18 mouse cellular contexts compared by ENCODE assay signal in genomic region chr10:67183086-67183485, GRCm38 (mm10).
A peak's percentile ranks its signal among the peaks of the same experiment; 100 is the strongest.
DNase-seq lines count a peak whose midpoint lies in the region; ATAC-seq and TF ChIP-seq lines count a peak whose summit lies in the region.
"Had no signal": no experiment of that assay in that cellular context is flagged by ENCODE, and none has a peak within 500 bp of the region (broad histone marks: within the 10 kb centered on the region; RNA-seq: fewer than 3 reads in every experiment).

No protein-coding gene starts in this region.

- TF ChIP-seq RAD21 in MEL (IDR thresholded peaks at IDR 0.05; ENCODE audit: low read depth, low read length), result no peak

- H3K9ac ChIP-seq in hindbrain, embryonic 12.5 days, result no peak overlapping the region
- no peak overlapping the region; the same call in 1 of the 2 replicates for H3K9ac ChIP-seq in MEL (ENCODE audit: control insufficient read depth, low read depth, low read length, poor library complexity, severe bottlenecking)
- H3K9ac ChIP-seq in liver, embryonic 15.5 days, result no peak overlapping the region
- H3K9ac ChIP-seq: lung, embryonic 15.5 days; neural tube, embryonic 13.5 days had no signal

- no peak for DNase-seq in hindbrain, embryonic 10.5 days (ENCODE audit: low spot score)
- peak; percentile 84 for DNase-seq in MEL (ENCODE audit: low read depth, low spot score)
- peak; percentile 56 for DNase-seq in c-Kit-positive CD71-positive TER-119-positive erythroid progenitor cells, embryonic 14.5 days (ENCODE audit: low spot score)
- no peak for DNase-seq in adrenal gland, adult 18-20 months (ENCODE audit: low spot score in 2 of 2)
- DNase-seq: cerebellum, adult 18-20 months; heart, postnatal 14 days; kidney, adult 8-10 months; retina, postnatal 1 day had no signal

- peaks cover 17% of the 10 kb centered on the region for H3K4me1 ChIP-seq in hindbrain, embryonic 12.5 days
- H3K4me1 ChIP-seq in hindbrain, embryonic 10.5 days (replicated peaks), result peaks cover 30% of the 10 kb centered on the region
- peaks cover 12 to 23% of the 10 kb centered on the region in 2 experiments for H3K4me1 ChIP-seq in MEL (ENCODE audit: control insufficient read depth in 1 of 2, insufficient read depth in 2 of 2, low read length in 2 of 2)
- H3K4me1 ChIP-seq in liver, embryonic 15.5 days (replicated peaks), result peaks cover 40% of the 10 kb centered on the region

- no peaks in the 10 kb centered on the region for H3K36me3 ChIP-seq in hindbrain, embryonic 12.5 days
- no peaks in the 10 kb centered on the region for H3K36me3 ChIP-seq in hindbrain, embryonic 10.5 days
- H3K36me3 ChIP-seq in MEL (ENCODE audit: control insufficient read depth in 1 of 2, insufficient read depth in 2 of 2, low read length in 2 of 2), result peaks cover 0 to 26% of the 10 kb centered on the region in 2 experiments; a peak in 2 of 4 replicates
- H3K36me3 ChIP-seq in liver, embryonic 15.5 days (replicated peaks), result no peaks in the 10 kb centered on the region
- H3K36me3 ChIP-seq: limb, embryonic 10.5 days; lung, embryonic 15.5 days; neural tube, embryonic 13.5 days had no signal

- no peaks in the 10 kb centered on the region for H3K9me3 ChIP-seq in hindbrain, embryonic 12.5 days (replicated peaks)
- H3K9me3 ChIP-seq in hindbrain, embryonic 10.5 days, result no peaks in the 10 kb centered on the region
- no peaks in the 10 kb centered on the region for H3K9me3 ChIP-seq in MEL (replicated peaks; ENCODE audit: insufficient read depth, low read length)
- no peaks in the 10 kb centered on the region for H3K9me3 ChIP-seq in liver, embryonic 15.5 days (replicated peaks)
- H3K9me3 ChIP-seq: limb, embryonic 10.5 days; lung, embryonic 15.5 days; neural tube, embryonic 13.5 days had no signal

- H3K79me2 ChIP-seq in MEL (ENCODE audit: control insufficient read depth, insufficient read depth, low read length, poor library complexity), result peaks cover 18% of the 10 kb centered on the region

- TF ChIP-seq POLR2A in MEL (IDR thresholded peaks at IDR 0.05; ENCODE audit: control insufficient read depth in 1 of 2, insufficient read depth in 1 of 2, low read depth in 1 of 2, low read length in 2 of 2, poor library complexity in 1 of 2), result no peak

- peak overlapping the region; percentile 35; the same call in 1 of the 2 replicates for H3K27ac ChIP-seq in hindbrain, embryonic 12.5 days
- no peak overlapping the region for H3K27ac ChIP-seq in hindbrain, embryonic 10.5 days
- peak overlapping the region; percentile 81; the same call in 1 of the 2 replicates for H3K27ac ChIP-seq in MEL (ENCODE audit: control insufficient read depth, low read depth, low read length)
- H3K27ac ChIP-seq in liver, embryonic 15.5 days (replicated peaks), result peak overlapping the region; percentile 80
- H3K27ac ChIP-seq: limb, embryonic 10.5 days had no signal

- no peak overlapping the region for H3K4me2 ChIP-seq in hindbrain, embryonic 12.5 days (replicated peaks)
- H3K4me2 ChIP-seq in liver, embryonic 15.5 days, result peak overlapping the region; percentile 40
- H3K4me2 ChIP-seq: lung, embryonic 15.5 days; neural tube, embryonic 13.5 days had no signal

- TF ChIP-seq CTCF in MEL (IDR thresholded peaks at IDR 0.05 in 2 of 3, conservative IDR thresholded peaks at IDR 0.05 in 1 of 3; ENCODE audit: control insufficient read depth in 1 of 3, insufficient read depth in 1 of 3, low read depth in 2 of 3, low read length in 3 of 3, poor library complexity in 1 of 3, severe bottlenecking in 1 of 3), result no peak

- H3K27me3 ChIP-seq in hindbrain, embryonic 12.5 days, result no peaks in the 10 kb centered on the region
- no peaks in the 10 kb centered on the region for H3K27me3 ChIP-seq in hindbrain, embryonic 10.5 days (ENCODE audit: insufficient read depth, poor library complexity, severe bottlenecking)
- no peaks in the 10 kb centered on the region for H3K27me3 ChIP-seq in MEL (ENCODE audit: control insufficient read depth in 1 of 2, insufficient read depth in 2 of 2, low read length in 2 of 2)
- H3K27me3 ChIP-seq in liver, embryonic 15.5 days, result no peaks in the 10 kb centered on the region
- H3K27me3 ChIP-seq: lung, embryonic 15.5 days; neural tube, embryonic 13.5 days; Patski had no signal

- ATAC-seq in hindbrain, embryonic 12.5 days (ENCODE audit: low FRiP score), result no peak
- ATAC-seq in liver, embryonic 15.5 days (ENCODE audit: insufficient read depth), result peak; percentile 41
- ATAC-seq in monocyte, adult 5-6 weeks (replicated peaks; ENCODE audit: insufficient number of reproducible peaks, low FRiP score, low TSS enrichment, poor library complexity, severe bottlenecking), result no peak
- no peak for ATAC-seq in granulocyte monocyte progenitor cell, adult 5-6 weeks (replicated peaks; ENCODE audit: poor library complexity, severe bottlenecking)
- ATAC-seq: forebrain, embryonic 16.5 days; Patski had no signal

- peak; percentile 94 to 98 for TF ChIP-seq EP300 in MEL (IDR thresholded peaks at IDR 0.05; ENCODE audit: low read depth in 1 of 2, low read length in 2 of 2)

- H3K4me3 ChIP-seq in hindbrain, embryonic 12.5 days, result no peak overlapping the region
- no peak overlapping the region for H3K4me3 ChIP-seq in hindbrain, embryonic 10.5 days
- peak overlapping the region in 1 of 2 experiments; percentile 33; a peak in 2 of 4 replicates for H3K4me3 ChIP-seq in MEL (ENCODE audit: control insufficient read depth in 1 of 2, insufficient read depth in 1 of 2, low read depth in 2 of 2, low read length in 2 of 2)
- H3K4me3 ChIP-seq in liver, embryonic 15.5 days (replicated peaks), result no peak overlapping the region
- H3K4me3 ChIP-seq: erythroblast, embryonic 14.5 days; limb, embryonic 10.5 days; lung, embryonic 15.5 days; neural tube, embryonic 13.5 days had no signal

- 72% methylated on average over 1 of the region's 1 CpGs for WGBS in hindbrain, embryonic 12.5 days
- whole genome bisulfite sequencing in hindbrain, embryonic 10.5 days, result 76% methylated on average over 1 of the region's 1 CpGs
- 5% methylated on average over 1 of the region's 1 CpGs for WGBS in liver, embryonic 15.5 days (ENCODE audit: insufficient replicate concordance)

TF ChIP-seq in MEL, 35 proteins besides CTCF, POLR2A, EP300 and RAD21:
- no peak for TF ChIP-seq ZMIZ1 (IDR thresholded peaks at IDR 0.05; ENCODE audit: low read depth, low read length)
- TF ChIP-seq JUND (IDR thresholded peaks at IDR 0.05; ENCODE audit: low read depth, low read length), result no peak
- peak; percentile 87; the same call in 1 of the 2 replicates for TF ChIP-seq ETS1 (IDR thresholded peaks at IDR 0.05; ENCODE audit: low read depth, low read length)
- TF ChIP-seq CHD2 (IDR thresholded peaks at IDR 0.05; ENCODE audit: low read length), result no peak
- TF ChIP-seq BHLHE40 (IDR thresholded peaks at IDR 0.05; ENCODE audit: borderline replicate concordance, low read depth, low read length), result peak; percentile 48; the same call in 1 of the 2 replicates
- TF ChIP-seq MXI1 (IDR thresholded peaks at IDR 0.05; ENCODE audit: low read depth, low read length), result 0 out of 2 replicates have a peak, but pooled peaks have one; percentile 23
- peak; percentile 91 for TF ChIP-seq MYB (IDR thresholded peaks at IDR 0.05; ENCODE audit: low read depth, low read length)
- TF ChIP-seq ELF1 (IDR thresholded peaks at IDR 0.05; ENCODE audit: low read depth, low read length), result no peak
- TF ChIP-seq E2F4 (IDR thresholded peaks at IDR 0.05; ENCODE audit: borderline replicate concordance, low read depth, low read length), result no peak
- no peak for TF ChIP-seq MAX (IDR thresholded peaks at IDR 0.05; ENCODE audit: low read length)
- no peak for TF ChIP-seq MAFK (IDR thresholded peaks at IDR 0.05; ENCODE audit: borderline replicate concordance, low read depth, low read length)
- TF ChIP-seq TAL1 (IDR thresholded peaks at IDR 0.05; ENCODE audit: low read length), result peak; percentile 89
- no peak for TF ChIP-seq MAZ (IDR thresholded peaks at IDR 0.05; ENCODE audit: low read depth, low read length)
- no peak for TF ChIP-seq NRF1 (IDR thresholded peaks at IDR 0.05; ENCODE audit: insufficient read depth, low read depth, low read length, poor library complexity, severe bottlenecking)
- TF ChIP-seq ZKSCAN1 (IDR thresholded peaks at IDR 0.05; ENCODE audit: low read depth, low read length), result no peak
- TF ChIP-seq NELFE (IDR thresholded peaks at IDR 0.05; ENCODE audit: low read depth, low read length), result no peak
- 0 out of 2 replicates have a peak, but pooled peaks have one; percentile 42 for TF ChIP-seq ZNF384 (IDR thresholded peaks at IDR 0.05; ENCODE audit: low read depth, low read length)
- no peak for TF ChIP-seq MYC (IDR thresholded peaks at IDR 0.05; ENCODE audit: low read depth, low read length)
- TF ChIP-seq KAT2A (conservative IDR thresholded peaks at IDR 0.05; ENCODE audit: low read depth, low read length), result no peak
- no peak for TF ChIP-seq ZC3H11A (IDR thresholded peaks at IDR 0.05; ENCODE audit: low read depth, low read length)
- TF ChIP-seq POLR2AphosphoS5 (IDR thresholded peaks at IDR 0.05; ENCODE audit: borderline replicate concordance, low read depth, low read length), result no peak
- no peak for TF ChIP-seq UBTF (IDR thresholded peaks at IDR 0.05; ENCODE audit: borderline replicate concordance, insufficient read depth, low read depth, low read length)
- TF ChIP-seq CHD1 (IDR thresholded peaks at IDR 0.05; ENCODE audit: low read depth, low read length), result no peak
- no peak for TF ChIP-seq SMC3 (IDR thresholded peaks at IDR 0.05; ENCODE audit: low read depth, low read length)
- TF ChIP-seq SIN3A (IDR thresholded peaks at IDR 0.05; ENCODE audit: low read length), result peak; percentile 79
- peak; percentile 80 for TF ChIP-seq RCOR1 (IDR thresholded peaks at IDR 0.05; ENCODE audit: low read depth, low read length)
- no peak for TF ChIP-seq USF1 (IDR thresholded peaks at IDR 0.05; ENCODE audit: low read depth, low read length)
- TF ChIP-seq HCFC1 (IDR thresholded peaks at IDR 0.05; ENCODE audit: low read depth, low read length), result 0 out of 2 replicates have a peak, but pooled peaks have one; percentile 24
- no peak for TF ChIP-seq MEF2A (IDR thresholded peaks at IDR 0.05; ENCODE audit: extremely low read depth, insufficient replicate concordance, low read depth, low read length, poor library complexity, severe bottlenecking)
- no peak for TF ChIP-seq TBP (IDR thresholded peaks at IDR 0.05; ENCODE audit: low read depth, low read length)
- no peak for TF ChIP-seq GABPA (IDR thresholded peaks at IDR 0.05; ENCODE audit: low read depth, low read length)
- peak; percentile 97 for TF ChIP-seq TCF12 (IDR thresholded peaks at IDR 0.05; ENCODE audit: low read depth, low read length)
- no peak for TF ChIP-seq POLR2AphosphoS2 (IDR thresholded peaks at IDR 0.05; ENCODE audit: low read length)
- no peak for TF ChIP-seq USF2 (IDR thresholded peaks at IDR 0.05; ENCODE audit: borderline replicate concordance in 1 of 2, insufficient read depth in 1 of 2, low read depth in 1 of 2, low read length in 2 of 2)
- peak; percentile 92 for TF ChIP-seq GATA1 (IDR thresholded peaks at IDR 0.05; ENCODE audit: low read depth, low read length)
TF ChIP-seq in MEL: peak in this region for 11.

Comparison
In these comparisons a context has a peak if more than half of its experiments do, and no peak if none do; other contexts are left out.
1. DNase-seq: peak in MEL (single experiment) and c-Kit-positive CD71-positive TER-119-positive erythroid progenitor cells, embryonic 14.5 days (single experiment); none in hindbrain, embryonic 10.5 days (single experiment) and adrenal gland, adult 18-20 months (0 of 2).